Mouse (Mus musculus) stomach, postnatal 0 days (tissue): ENCODE data around the gene Rnf26.

Experiments
- CTCF ChIP-seq: IDR thresholded peaks from 2 replicates; pipeline ENCODE4 v1.5.1; 2016; ENCODE audit warnings: antibody characterized with exemption, low read depth, mild to moderate bottlenecking, moderate library complexity
- EP300 ChIP-seq: optimal IDR thresholded peaks from 2 replicates; pipeline ENCODE3; 2016; ENCODE audit warnings: antibody characterized with exemption

GRCm38 (mm10) chr9:44049381-44050165, 63.7 kb downstream of the Rnf26 start:
- TF ChIP-seq CTCF = no peak
- no peak for TF ChIP-seq EP300
